Mouse (Mus musculus): ENCODE measurements around the gene Acss2.
A peak's percentile ranks its signal among the peaks of the same experiment; 100 is the strongest.
"Not testable (repeated sequence)": the region's sequence is repeated elsewhere in the genome, so short reads cannot be mapped to it uniquely, and the experiment has no call there.

The Acss2 gene

DNA sequence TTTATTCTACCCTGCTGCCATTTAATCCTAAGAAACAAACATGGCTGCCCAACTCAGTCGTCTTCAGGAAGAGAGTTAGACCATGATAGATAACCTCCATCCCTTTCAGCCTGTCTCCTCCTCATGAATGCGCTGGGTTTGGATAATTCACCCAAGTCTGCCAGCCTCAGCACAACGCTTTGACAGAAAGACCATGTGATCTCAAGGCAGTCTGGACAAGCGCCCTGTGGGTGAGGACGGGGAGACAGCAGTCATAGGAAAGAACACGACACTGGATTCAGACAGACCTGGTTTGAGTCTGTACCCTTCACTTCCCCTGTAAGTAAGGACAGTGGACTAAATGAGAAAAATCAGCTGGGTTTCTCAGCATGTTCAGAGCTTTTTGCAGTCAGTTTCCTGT lies 71.8 kb downstream of the Acss2 start:
- no peak for DNase-seq (ENCODE audit: low spot score in 2 of 2)

DNA sequence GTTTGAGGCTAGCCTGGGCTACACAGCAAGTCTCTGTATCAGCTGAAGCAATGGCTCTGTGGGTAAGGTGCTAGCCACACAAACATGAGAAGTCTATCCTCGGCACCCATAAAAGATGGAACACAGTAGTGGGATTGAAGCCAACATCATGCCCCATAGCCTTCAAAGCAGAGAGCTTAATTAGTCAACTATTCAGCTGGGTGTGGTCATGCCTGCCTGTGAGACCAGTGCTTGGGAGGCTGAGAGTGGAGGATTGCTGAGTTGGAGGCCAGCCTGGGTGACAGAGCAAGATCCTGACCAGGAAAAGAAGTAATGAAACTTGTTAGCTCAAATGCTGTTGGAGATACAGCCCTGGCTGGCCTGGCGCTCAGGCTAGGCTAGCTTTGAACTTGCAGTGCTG lies 73.1 kb downstream of the Acss2 start:
- DNase-seq (ENCODE audit: low spot score in 2 of 2) = no peak

DNA sequence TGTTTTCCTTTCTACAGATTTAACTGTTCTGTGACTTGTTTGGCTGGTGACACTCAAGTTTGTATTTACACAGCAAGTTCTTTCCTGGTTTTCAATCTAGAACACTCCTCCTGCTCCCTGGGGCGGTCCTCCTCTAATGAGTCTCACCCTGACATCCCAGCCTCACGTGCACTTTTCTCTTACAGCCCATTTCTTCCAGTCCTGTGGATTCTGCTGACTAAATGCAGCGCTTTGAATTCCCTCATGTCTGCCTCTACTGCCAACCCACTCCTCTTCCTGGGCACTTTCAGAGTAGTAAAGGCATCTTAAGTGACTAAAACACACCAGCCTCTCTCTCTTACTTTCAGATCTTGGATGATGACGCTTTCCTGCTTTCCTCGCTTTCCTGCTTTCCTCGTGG lies 73.9 kb downstream of the Acss2 start:
- DNase-seq (ENCODE audit: low spot score in 2 of 2) = no peak

DNA sequence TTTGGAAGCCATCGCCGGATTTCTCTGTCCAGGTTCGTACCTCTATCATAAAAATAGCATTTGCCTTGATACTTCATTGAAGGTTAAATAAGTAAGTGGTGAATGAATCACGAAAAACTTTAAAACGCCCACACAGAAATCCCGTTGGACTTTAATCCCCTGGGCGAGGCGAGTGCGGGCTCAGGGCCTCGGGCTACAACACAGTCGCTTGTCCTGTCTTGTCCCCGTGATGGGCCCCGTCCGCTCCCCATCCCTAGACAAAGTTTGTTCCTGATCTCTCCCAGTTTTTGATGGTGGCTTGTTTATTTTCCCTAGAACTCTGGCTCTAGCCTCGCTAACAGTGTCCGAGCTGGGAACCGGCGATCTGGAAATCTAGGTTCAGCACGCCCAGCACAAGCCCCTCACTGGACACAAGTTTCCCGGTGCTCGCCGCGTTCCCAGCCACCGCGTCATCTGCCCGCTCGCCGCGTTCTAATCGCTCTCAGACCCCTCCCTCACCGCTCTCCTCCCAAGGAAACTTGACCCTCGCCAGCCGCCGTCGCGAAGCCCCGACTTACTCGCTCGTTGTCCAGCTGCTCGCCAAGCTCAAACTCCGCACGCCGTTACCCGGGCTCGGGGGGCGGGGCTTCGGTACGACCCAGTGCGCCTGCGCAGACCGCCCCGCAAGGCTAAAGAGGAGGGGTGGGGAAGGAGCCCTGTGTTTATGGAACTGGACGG lies 74.5 kb downstream of the Acss2 start, which contains the start of gene Gss:
Gss (minus strand) TSS at position 674 of the 717 bp plus-strand sequence.
- DNase-seq (ENCODE audit: low spot score in 2 of 2) = peak; percentile 98 to 100

DNA sequence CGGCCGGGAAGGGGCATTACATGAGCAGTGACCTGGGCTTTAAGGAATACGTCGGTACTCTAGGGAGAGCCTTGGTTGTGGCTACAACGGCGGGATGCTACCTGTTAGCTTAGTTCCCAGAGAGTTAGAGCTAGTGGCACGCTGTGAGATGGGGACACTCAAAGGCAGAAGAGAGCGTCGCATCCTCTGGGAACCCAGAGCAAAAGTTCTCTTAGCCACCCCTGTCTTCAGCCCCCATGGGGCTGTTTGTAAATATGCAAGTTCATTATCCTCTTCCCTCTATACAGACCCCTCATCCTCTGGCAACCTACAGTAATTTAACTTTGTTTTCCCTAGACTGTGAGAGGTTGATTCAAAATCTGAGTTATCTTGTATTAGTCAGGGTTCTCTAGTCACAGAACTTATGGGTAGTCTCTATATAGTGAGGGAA lies 75.1 kb downstream of the Acss2 start:
- DNase-seq (ENCODE audit: low spot score in 2 of 2) = no peak

DNA sequence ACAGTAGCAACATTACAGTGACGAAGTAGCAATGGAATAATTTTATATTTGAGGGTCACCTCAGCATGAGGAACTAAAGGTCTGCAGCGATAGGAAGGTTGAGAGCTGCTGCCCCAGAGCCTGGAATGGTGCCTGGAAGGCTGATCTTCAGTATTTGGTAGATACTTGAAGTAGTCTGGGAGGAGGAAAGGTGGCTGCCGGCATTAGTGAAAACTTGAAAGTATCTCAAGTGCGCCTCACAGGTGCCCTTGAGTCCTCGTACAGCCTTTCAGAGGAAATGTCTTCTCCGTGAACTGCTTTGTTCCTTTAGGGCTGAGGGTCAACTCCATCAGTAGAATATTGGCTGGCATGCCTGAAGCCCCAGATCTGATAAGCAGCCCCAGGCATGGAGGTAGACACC lies 77.8 kb downstream of the Acss2 start:
- no peak for DNase-seq (ENCODE audit: low spot score in 2 of 2)

DNA sequence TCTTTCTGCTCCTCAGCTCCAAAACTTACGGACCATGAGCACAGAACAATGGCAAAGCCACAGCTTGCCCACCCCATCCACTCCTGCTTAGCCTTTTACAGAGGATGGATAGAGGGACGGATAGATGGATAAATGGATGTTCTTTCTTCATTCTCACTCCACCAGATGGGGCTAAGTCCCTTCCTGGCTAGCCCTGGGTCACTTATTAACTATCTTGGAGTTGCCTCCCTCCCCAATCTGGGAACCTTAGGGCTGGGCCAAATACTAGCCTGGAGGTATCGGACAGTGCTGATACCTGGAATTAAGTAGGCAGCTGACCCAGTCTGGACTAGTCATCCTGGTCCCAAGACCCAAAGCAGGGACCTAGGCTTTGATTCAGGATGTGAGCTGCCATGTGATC lies 86.0 kb downstream of the Acss2 start:
- no peak for DNase-seq (ENCODE audit: low spot score in 2 of 2)

DNA sequence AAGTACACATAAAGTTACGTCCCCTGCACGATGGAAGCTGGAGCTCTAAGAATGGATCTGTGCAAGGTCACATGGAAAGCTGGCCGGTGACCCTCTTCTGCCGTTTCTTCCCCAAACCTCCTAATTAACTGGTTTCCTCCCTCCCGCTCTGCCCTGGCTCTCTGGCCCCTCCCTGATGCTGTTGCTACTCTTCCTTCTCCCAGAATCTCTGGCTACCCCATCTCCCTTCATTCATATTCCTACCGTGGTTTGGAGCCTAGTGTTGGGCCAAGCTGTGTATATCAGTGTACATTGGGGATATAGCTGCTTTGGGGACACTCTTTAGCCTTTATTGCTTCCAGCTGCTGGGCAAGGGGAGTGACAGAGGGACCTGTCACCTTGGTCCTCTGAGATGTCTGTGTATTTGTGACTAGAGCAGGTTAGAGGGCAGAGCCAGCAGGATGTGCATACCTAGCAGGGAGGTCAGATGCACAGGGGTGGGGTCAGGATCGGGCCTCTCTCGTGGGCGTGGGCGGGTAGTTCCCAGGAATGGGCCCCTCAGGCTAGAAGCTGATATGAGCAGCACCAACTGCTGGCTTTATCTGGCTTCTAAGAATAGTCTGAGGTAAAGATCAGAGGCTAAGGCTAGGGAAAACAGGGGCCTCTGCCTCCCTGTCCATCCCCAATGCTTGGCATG lies 87.0 kb downstream of the Acss2 start:
- DNase-seq (ENCODE audit: low spot score in 2 of 2) = peak in 1 of 2 experiments; percentile 70

DNA sequence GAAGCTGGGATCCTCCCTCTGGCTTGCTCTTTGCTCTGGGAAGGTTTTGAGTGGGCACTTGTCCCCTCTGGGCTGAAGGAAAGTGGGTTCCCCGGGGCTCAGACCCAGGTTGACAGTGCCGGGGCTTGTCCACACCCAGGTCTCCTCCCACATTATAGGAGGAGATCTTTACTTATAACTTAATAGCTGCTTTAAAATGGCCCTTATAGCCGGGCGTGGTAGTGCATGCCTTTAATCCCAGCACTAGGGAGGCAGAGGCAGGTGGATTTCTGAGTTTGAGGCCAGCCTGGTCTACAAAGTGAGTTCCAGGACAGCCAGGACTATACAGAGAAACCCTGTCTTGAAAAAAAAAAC lies 87.5 kb downstream of the Acss2 start:
- DNase-seq (ENCODE audit: low spot score in 2 of 2) = not testable (repeated sequence)

DNA sequence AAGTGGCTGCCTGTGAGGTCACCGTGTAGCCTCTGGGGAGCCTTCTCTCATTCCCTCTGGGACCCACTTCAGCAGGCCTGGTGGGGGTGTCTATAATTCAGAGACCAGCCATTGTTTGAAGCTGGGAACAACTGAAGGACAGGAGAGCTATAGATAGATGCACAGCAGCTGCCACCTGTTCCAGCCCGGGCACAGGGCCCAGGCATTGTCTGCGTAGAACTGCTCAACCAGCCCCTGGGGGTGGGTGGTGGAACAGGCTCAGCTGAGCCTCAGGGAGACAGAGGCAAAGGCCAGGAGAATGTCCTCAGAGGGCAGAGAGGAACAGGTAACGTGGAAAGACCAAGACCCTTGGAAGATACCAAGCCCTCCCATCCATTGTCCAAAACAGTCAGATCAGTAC lies 88.6 kb downstream of the Acss2 start:
- DNase-seq (ENCODE audit: low spot score in 2 of 2) = no peak

DNA sequence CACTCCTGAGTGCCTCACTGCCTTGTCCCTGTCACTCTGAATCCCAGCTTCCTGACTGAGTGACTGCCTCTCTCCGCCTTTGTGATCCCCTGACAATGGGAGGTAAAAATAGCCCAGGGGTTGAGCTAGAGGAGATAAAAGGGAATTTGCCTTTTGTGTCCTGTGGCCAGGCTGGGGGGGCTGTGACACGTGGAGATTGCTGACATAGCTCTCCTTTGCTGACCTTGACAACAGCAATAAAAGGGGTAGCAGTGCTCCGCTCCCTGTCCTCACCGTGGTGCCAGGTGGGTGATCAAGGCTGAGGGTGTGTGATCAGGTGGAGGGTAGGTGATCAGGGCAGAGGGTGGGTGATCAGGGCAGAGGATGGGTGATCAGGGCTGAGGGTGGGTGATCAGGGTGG lies 93.2 kb downstream of the Acss2 start, which contains the start of gene Myh7b:
Myh7b (plus strand) TSS at position 235 of the 400 bp plus-strand sequence.
- no peak for DNase-seq (ENCODE audit: low spot score in 2 of 2)

DNA sequence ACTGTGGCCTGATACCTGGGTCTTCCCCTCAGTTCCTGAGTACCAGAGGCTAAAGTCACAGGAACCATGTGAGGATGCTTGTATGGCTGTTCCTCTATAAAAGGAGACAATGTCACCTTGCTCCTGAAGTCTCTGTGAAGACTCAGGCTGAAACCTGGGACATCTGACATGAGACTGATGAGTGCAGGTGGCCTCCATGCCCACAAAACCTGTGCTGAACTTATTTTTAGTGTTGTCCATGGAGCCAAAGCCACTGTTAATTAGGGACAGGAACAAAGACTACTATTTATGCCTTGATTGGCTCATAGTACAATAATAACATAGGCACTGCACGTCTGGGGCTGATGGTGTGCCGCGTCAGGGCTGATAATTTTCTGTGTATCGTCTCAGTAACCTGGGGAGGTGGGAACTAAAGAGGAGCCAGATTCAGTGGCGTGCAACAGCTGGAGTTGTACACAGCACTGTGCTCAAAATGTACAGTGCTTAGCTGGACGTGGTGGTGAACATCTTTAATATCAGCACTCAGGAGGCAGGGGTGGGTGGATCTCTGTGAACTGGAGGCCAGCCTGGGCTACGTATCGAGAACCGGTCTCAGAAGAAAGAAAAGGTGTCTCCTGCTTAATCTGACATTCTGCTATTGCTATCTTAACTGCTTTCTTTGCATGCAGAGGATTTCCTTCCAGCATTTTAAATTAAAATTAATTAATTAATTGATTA lies 94.2 kb downstream of the Acss2 start:
- DNase-seq (ENCODE audit: low spot score in 2 of 2) = no peak

DNA sequence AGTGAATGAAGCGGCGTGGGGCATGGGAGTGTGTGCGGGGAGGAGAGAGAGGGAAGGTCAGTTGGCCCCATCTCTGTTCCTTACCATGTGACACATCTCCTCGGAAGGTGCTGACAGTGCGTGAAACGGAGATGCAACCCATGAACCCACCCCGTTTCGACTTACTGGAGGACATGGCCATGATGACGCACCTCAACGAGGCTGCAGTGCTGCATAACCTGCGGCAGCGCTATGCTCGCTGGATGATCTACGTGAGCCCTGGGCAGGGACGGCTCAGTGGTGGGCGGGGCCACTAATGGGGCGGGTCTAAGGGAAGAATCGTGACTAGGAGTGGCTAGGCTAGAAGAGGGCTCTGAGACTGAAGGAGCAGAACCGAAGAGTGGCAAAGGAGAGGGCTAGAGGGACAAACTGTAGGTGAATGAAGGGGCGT lies 95.6 kb downstream of the Acss2 start:
- DNase-seq (ENCODE audit: low spot score in 2 of 2) = peak; percentile 88 to 91

DNA sequence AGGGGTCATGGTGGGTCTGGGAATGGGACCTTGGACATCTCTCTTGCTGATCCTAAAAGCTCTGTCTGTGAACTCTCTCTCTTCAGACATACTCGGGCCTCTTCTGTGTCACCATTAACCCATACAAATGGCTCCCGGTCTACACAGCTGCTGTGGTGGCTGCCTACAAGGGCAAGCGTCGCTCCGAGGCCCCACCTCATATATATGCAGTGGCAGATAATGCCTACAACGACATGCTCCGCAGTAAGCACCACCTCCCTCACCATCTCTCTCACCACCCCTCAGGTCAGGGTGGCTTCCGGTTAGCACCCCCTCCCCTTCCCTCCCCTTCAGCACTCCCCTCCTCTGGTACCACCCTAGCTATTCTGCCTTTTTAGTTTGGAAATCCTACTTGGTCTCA lies 96.2 kb downstream of the Acss2 start:
- no peak for DNase-seq (ENCODE audit: low spot score in 2 of 2)

DNA sequence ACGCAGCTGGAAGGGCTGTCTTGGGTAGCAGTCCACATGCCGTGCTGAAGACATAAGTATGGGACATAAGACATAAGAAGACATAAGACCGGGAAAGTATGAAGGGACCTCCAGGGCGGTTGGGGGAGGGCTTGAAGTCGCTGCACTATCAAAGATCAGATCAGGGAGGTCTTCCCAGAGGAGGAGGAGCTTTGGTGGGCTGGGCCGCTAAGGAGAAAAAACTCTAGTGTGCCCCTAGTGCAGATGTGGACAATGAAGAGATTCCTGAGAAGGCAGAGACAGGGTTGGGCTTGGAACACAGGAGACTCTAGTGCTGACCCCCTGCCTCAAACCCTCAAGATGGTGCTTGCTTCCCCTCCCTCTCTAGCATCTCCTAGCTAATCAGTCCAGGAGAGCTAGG lies 99.2 kb downstream of the Acss2 start:
- DNase-seq (ENCODE audit: low spot score in 2 of 2) = no peak

DNA sequence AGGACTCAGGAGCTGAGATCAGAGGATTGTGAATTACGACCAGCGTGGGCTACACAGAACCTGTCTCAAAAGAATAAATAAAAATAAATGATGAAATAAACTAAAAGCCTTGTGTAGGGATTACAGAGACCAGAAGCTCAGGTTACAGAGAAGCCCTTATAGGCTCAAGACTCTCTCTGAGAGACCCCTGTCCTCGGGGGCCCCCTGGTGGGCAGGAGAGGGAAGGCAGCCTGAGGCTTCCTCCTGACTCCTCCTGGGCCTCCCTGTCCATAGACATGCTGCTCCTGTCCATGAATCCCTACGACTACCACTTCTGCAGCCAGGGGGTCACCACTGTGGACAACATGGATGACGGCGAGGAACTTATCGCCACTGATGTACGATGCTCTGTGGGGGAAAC lies 102.1 kb downstream of the Acss2 start:
- DNase-seq (ENCODE audit: low spot score in 2 of 2) = peak; percentile 90 to 98

DNA sequence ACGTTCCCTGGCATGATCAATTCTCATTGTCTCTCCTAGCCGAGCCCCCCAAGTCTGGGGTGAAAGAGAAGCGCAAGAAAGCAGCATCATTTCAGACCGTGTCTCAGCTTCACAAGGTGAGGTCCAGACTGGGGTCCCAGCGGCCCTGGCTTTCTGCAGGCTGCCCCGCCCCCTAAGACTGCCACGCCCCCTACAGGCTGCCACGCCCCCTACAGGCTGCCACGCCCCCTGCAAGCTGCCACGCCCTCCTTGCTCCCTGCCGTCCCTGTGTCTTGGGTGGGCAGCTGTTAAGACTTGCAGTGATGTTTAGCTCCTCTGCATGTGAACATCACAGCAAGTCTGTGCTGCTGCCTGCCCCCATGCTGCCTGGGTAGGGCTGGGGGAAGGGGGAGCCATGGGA lies 104.9 kb downstream of the Acss2 start:
- DNase-seq (ENCODE audit: low spot score in 2 of 2) = no peak

DNA sequence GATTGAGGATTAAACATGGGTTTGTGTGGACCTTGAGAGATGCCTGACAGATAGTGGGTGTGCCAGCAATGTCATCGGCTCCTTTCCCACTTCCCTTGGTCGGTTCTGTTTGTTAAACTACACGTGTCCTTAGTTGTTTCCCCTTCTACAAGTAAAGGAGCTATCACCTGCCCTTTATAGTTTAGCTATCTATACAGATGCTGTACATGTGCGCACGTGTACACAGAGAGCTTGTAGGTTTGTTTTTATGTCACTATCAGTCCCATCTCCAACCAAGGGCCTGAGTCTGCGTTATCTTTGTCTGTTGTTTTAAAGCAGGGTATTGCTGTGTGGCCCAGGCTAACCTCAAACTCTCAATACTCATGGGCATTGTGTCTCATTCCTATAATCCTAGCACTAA lies 106.2 kb downstream of the Acss2 start:
- DNase-seq (ENCODE audit: low spot score in 2 of 2) = no peak

DNA sequence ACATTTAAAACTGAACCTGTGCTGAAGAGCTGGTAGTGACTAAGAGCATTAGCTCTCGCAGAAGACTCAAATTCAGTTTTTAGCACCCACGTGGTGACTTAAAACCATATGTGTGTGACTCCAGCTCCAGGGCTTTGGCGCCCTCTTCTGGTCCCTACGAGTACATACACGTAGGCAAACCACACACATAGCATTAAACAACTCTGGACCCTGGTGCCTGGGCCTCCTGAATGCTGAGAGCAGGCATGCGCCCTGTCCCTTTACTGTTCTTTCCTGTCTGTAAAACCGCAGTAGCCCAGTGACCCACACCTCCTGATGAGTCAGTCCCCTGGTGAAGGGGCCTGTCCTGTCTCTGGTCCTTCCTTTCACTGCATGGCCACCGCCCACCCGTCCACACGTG lies 107.0 kb downstream of the Acss2 start:
- no peak for DNase-seq (ENCODE audit: low spot score in 2 of 2)

DNA sequence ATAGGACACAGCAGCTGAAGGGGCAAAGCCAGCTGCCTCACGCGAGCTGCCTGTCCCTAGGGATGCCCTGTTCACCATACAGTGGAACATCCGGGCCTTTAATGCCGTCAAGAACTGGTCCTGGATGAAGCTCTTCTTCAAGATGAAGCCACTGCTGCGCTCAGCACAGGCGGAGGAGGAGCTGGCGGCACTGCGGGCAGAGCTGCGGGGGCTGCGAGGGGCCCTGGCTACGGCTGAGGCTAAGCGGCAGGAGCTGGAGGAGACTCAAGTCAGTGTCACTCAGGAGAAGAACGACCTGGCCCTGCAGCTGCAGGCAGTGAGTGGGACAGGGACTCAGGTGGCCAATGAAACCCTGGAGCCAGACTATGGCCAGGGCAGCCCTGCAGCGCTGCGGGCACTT lies 108.5 kb downstream of the Acss2 start:
- DNase-seq (ENCODE audit: low spot score in 2 of 2) = no peak

DNA sequence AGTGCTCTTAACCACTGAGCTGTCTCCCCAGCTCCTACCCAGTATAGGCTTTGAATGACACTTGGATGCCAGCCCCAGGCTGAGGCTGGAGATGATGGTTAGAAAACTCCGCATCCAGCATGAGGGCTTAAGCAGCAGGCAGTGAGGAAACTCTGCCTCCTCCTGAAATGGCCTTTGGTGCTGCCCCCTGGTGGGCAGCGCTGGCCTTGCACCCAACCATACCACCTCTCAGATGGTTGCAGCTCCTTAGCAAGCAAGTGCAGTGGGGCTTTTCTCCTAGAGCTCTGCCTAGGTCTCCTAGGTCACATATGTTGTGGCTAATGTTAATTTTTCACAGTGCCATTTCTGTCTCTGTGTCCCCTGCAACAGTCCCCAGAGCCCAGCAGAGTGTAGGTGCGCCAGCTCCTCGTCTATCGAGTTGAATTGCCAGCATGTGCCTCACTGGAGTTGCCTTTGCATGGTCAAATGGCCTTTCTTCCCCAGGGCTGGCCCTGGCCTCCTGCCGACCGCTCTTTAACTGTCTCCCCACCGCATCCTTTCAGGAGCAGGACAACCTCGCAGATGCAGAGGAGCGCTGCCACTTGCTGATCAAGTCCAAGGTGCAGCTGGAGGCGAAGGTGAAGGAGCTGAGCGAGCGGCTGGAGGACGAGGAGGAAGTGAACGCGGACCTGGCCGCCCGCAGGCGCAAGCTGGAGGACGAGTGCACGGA lies 109.4 kb downstream of the Acss2 start:
- DNase-seq (ENCODE audit: low spot score in 2 of 2) = peak; percentile 72 to 90

DNA sequence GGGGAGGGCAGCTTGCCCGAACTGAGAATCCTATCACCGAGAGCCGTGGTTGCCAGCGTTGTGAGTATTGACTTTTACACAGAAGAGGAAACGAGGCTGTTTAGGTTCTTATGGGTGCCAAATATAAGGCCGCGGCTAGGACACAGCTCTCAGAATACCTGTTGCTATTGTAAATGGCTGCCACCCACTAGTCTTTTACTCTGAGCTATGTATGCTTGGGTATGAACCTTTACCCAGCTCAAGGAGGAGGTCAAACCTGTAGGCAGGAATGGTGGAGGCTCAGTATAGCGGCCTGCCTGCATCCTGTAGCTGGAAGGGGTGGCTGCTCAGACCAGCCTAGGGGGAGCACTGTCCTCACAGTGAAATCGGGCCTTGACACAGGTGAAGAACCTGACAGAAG lies 110.4 kb downstream of the Acss2 start:
- no peak for DNase-seq (ENCODE audit: low spot score in 2 of 2)

Data from spleen, postnatal 4 days (tissue).